Comparison of ENCODE assay signal across 18 mouse cellular contexts in genomic region chr16:30197351-30197750, GRCm38 (mm10).
"Had no signal": no experiment of that assay in that cellular context is flagged by ENCODE, and none has a peak within 500 bp of the region (broad histone marks: within the 10 kb centered on the region; RNA-seq: fewer than 3 reads in every experiment).

No protein-coding gene starts in this region.

- H3K4me1 ChIP-seq: liver, embryonic 13.5 days had no signal

- H3K4me2 ChIP-seq: intestine, embryonic 15.5 days; liver, embryonic 13.5 days; lung, embryonic 15.5 days; midbrain, embryonic 13.5 days; neural tube, embryonic 13.5 days had no signal

- H3K9ac ChIP-seq: intestine, embryonic 15.5 days; liver, embryonic 13.5 days; lung, embryonic 15.5 days; midbrain, embryonic 13.5 days; neural tube, embryonic 13.5 days had no signal

- H3K27me3 ChIP-seq: intestine, embryonic 15.5 days; liver, embryonic 13.5 days; lung, embryonic 15.5 days had no signal

- H3K4me3 ChIP-seq: intestine, embryonic 15.5 days; left cerebral cortex, adult 2 months; liver, embryonic 13.5 days; lung, embryonic 15.5 days; megakaryocyte, embryonic 14.5 days; midbrain, embryonic 10.5 days; midbrain, embryonic 13.5 days; myocyte; neural tube, embryonic 13.5 days had no signal

- H3K36me3 ChIP-seq: intestine, embryonic 15.5 days; liver, embryonic 13.5 days; lung, embryonic 15.5 days; midbrain, embryonic 10.5 days; midbrain, embryonic 13.5 days; neural tube, embryonic 13.5 days had no signal

- DNase-seq: kidney, adult 11 months; layer of hippocampus, postnatal 36 days; liver, embryonic 13.5 days; right cerebral cortex, adult 18-20 months; right cerebral cortex, postnatal 14 days; right cerebral cortex, postnatal 4 days; thymus, adult 18-20 months; thymus, postnatal 36 days had no signal

- ATAC-seq: intestine, embryonic 15.5 days; midbrain, embryonic 13.5 days; midbrain, embryonic 16.5 days had no signal

- H3K9me3 ChIP-seq: intestine, embryonic 15.5 days; liver, embryonic 13.5 days; lung, embryonic 15.5 days; midbrain, embryonic 13.5 days; neural tube, embryonic 13.5 days had no signal

- H3K27ac ChIP-seq: intestine, embryonic 15.5 days; left cerebral cortex, adult 2 months; liver, embryonic 13.5 days; lung, embryonic 15.5 days; midbrain, embryonic 10.5 days; midbrain, embryonic 13.5 days; neural tube, embryonic 13.5 days; stomach, postnatal 0 days had no signal
